Mouse (Mus musculus): ENCODE data around the gene Ube4b. TPM values are rescaled to one million over a fixed set of nuclear protein-coding genes. Genes with fewer than 3 reads are reported as not detected.
"Not testable (repeated sequence)": the region's sequence is repeated elsewhere in the genome, so short reads cannot be mapped to it uniquely, and the experiment has no call there.

The Ube4b gene
- total RNA-seq, 2 experiments from 2014 or later: 89.1 to 92.6 TPM

GRCm38 (mm10) chr4:149440576-149440975 is 14.0 kb upstream of the Ube4b start:
- DNase-seq (ENCODE audit: low spot score in 2 of 2): no peak

- not testable (repeated sequence) for DNase-seq (ENCODE audit: low spot score in 2 of 2)
These were observed 5.3 kb upstream of the Ube4b start for GRCm38 (mm10) chr4:149431887-149432286.

GRCm38 (mm10) chr4:149429592-149429991 is 3.0 kb upstream of the Ube4b start:
- DNase-seq (ENCODE audit: low spot score in 2 of 2): no peak

- DNase-seq (ENCODE audit: low spot score in 2 of 2): no peak
These were observed 702 bp downstream of the Ube4b start for GRCm38 (mm10) chr4:149425801-149426292.

GRCm38 (mm10) chr4:149424755-149425154 is 1.8 kb downstream of the Ube4b start:
- DNase-seq (ENCODE audit: low spot score in 2 of 2): no peak

GRCm38 (mm10) chr4:149417854-149418365 is 8.6 kb downstream of the Ube4b start:
- no peak for DNase-seq (ENCODE audit: low spot score in 2 of 2)

- no peak for DNase-seq (ENCODE audit: low spot score in 2 of 2)
These were observed 9.6 kb downstream of the Ube4b start for GRCm38 (mm10) chr4:149416986-149417385.

- DNase-seq (ENCODE audit: low spot score in 2 of 2): no peak
These were observed 10.1 kb downstream of the Ube4b start for GRCm38 (mm10) chr4:149416417-149416816.

- DNase-seq (ENCODE audit: low spot score in 2 of 2): no peak
These were observed 10.8 kb downstream of the Ube4b start for GRCm38 (mm10) chr4:149415651-149416169.

GRCm38 (mm10) chr4:149414259-149414658 is 12.3 kb downstream of the Ube4b start:
- DNase-seq (ENCODE audit: low spot score in 2 of 2): no peak

- DNase-seq (ENCODE audit: low spot score in 2 of 2): no peak
These were observed 16.8 kb downstream of the Ube4b start for GRCm38 (mm10) chr4:149409759-149410158.

- DNase-seq (ENCODE audit: low spot score in 2 of 2): no peak
These were observed 18.2 kb downstream of the Ube4b start for GRCm38 (mm10) chr4:149408331-149408730.

- no peak for DNase-seq (ENCODE audit: low spot score in 2 of 2)
These were observed 19.1 kb downstream of the Ube4b start for GRCm38 (mm10) chr4:149407461-149407860.

GRCm38 (mm10) chr4:149405713-149406443 is 20.7 kb downstream of the Ube4b start:
- DNase-seq (ENCODE audit: low spot score in 2 of 2): no peak

GRCm38 (mm10) chr4:149404640-149405465 is 21.7 kb downstream of the Ube4b start:
- DNase-seq (ENCODE audit: low spot score in 2 of 2): no peak

GRCm38 (mm10) chr4:149403037-149403436 is 23.5 kb downstream of the Ube4b start:
- DNase-seq (ENCODE audit: low spot score in 2 of 2): no peak

GRCm38 (mm10) chr4:149401591-149401982 is 25.0 kb downstream of the Ube4b start:
- DNase-seq (ENCODE audit: low spot score in 2 of 2): no peak

GRCm38 (mm10) chr4:149400878-149401590 is 25.5 kb downstream of the Ube4b start:
- no peak for DNase-seq (ENCODE audit: low spot score in 2 of 2)

- DNase-seq (ENCODE audit: low spot score in 2 of 2): no peak
These were observed 27.1 kb downstream of the Ube4b start for GRCm38 (mm10) chr4:149399331-149399910.

- DNase-seq (ENCODE audit: low spot score in 2 of 2): no peak
These were observed 28.3 kb downstream of the Ube4b start for GRCm38 (mm10) chr4:149398181-149398735.
